Mouse (Mus musculus): ENCODE measurements around the gene Duxbl3. TPM values are rescaled to one million over a fixed set of nuclear protein-coding genes. Genes with fewer than 3 reads are reported as not detected.
"Not testable (repeated sequence)": the region's sequence is repeated elsewhere in the genome, so short reads cannot be mapped to it uniquely, and the experiment has no call there.

Gene Duxbl3
- polyA plus RNA-seq (2011; ENCODE audit: insufficient read depth, insufficient read length, low read depth, missing spikeins): 8.8 and 30.9 TPM in 2 replicates

DNA sequence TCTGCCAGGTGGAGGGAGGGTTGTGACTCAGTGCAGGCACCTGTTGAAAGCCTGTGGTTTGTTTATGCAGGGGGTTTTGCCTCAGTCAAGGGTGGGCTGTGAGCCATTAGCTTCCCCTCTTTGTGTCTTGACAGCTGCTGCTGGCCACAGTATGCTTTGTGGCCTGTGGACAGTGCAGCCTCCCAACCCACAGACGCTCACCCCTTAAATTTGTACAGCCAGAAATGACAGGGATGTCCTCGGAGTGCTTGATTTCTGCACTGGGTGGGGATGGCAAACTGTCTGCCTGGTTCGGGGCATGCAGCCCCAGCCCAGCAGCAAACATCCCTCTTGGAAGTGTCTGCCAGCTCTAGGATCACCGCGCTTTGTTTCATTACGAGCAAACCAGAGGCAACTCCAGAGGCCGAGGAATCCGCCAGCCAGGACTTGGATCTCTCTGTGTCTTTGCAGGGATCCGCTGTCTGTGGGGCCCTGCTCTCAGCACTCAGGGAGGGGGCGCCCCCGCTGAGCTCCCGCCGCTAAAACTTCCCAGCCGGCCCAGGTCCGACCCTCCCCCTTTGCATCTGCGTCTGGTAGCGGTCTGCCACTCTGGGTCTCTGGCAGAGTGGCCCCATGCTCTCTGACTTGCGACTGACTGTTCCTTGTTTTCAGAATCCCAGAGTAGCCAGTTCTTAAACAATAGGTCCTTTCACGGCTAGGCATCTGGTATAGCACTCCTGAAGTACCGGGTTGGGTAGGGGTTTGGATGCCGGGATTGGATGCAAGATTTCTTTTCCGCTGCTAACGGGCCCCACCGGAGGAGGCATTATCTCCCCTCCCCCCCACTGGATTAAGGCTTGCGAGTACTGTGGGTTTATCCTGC lies at the start of gene Duxbl3:
Gene Duxbl3 (plus strand): TSS at position 207 of the 862 bp plus-strand sequence.
- H3K4me3 ChIP-seq (ENCODE audit: low read depth, low read length); H3K27me3 ChIP-seq (ENCODE audit: control insufficient read depth, insufficient read depth, low read length, poor library complexity, severe bottlenecking); H3K9me3 ChIP-seq (replicated peaks; ENCODE audit: control insufficient read depth, insufficient read depth, low read length, poor library complexity, severe bottlenecking); H3K4me1 ChIP-seq (ENCODE audit: control insufficient read depth, insufficient read depth, low read length); H3K27ac ChIP-seq (ENCODE audit: insufficient read depth, low read length); H3K9ac ChIP-seq (ENCODE audit: low read depth, poor library complexity, severe bottlenecking); H3K36me3 ChIP-seq (ENCODE audit: control insufficient read depth, insufficient read depth, low read length, poor library complexity, severe bottlenecking): not testable (repeated sequence)

DNA sequence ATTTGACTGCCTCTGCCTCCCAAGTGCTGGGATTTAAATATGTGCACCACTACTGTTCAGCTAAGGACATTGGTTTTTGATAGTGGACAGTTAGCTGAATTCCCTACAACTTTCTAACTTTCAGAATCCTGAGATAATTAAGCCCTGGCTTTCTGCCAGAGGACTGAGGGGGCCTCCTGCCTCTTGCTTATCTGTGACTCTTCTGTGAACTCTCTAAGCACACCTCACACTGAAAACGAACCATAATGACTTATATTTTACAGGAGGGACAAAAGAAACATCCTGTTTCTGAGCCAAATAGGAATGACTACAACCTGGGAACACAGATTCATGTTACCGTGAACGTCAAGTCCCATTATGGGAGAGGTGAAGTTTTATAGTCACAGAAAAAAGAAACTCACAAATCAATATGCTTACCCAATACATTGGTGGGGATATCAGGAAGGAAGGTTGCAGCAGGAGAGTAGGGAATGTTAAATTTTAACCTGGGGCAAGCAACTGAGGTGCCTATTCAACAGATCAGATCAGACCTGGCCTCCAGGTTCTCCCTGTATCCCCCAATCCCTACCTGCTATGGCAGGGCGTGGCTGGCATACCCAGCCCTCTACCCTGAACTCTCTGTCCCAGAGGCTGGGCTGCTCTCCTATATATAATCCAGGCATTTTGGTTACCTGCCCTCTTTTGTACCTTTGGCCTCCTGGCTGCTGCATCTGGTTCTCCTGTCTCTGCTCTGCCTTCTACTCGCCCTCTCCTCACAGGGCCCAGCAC lies 41.3 kb upstream of the Duxbl3 start:
- not testable (repeated sequence) for H3K36me3 ChIP-seq (ENCODE audit: control insufficient read depth, insufficient read depth, low read length, poor library complexity, severe bottlenecking); H3K27ac ChIP-seq (ENCODE audit: insufficient read depth, low read length); H3K4me1 ChIP-seq (ENCODE audit: control insufficient read depth, insufficient read depth, low read length); H3K9me3 ChIP-seq (replicated peaks; ENCODE audit: control insufficient read depth, insufficient read depth, low read length, poor library complexity, severe bottlenecking); H3K9ac ChIP-seq (ENCODE audit: low read depth, poor library complexity, severe bottlenecking); H3K4me3 ChIP-seq (ENCODE audit: low read depth, low read length); H3K27me3 ChIP-seq (ENCODE audit: control insufficient read depth, insufficient read depth, low read length, poor library complexity, severe bottlenecking)

DNA sequence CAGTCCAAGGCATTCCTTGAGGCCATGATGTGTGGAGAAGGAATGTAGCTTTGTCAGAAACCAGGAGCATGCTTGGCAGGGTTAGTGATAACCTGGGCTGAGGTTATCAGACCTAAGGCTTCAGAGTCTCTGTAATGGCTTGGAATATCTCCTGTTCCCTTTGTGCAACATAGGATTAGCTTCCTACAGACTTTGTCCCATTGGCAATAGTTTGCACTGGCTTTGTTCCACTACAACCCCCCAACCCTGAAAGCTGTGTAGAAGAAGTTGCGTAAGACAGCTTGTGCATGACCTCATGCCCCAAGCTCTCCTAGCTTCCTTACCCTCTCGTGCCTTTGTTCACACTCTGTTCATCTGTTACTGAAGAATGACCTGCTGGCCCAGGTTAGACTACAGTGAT lies 20.6 kb upstream of the Duxbl3 start:
- not testable (repeated sequence) for H3K36me3 ChIP-seq (ENCODE audit: control insufficient read depth, insufficient read depth, low read length, poor library complexity, severe bottlenecking); H3K9ac ChIP-seq (ENCODE audit: low read depth, poor library complexity, severe bottlenecking); H3K4me1 ChIP-seq (ENCODE audit: control insufficient read depth, insufficient read depth, low read length); H3K9me3 ChIP-seq (replicated peaks; ENCODE audit: control insufficient read depth, insufficient read depth, low read length, poor library complexity, severe bottlenecking); H3K27ac ChIP-seq (ENCODE audit: insufficient read depth, low read length); H3K4me3 ChIP-seq (ENCODE audit: low read depth, low read length); H3K27me3 ChIP-seq (ENCODE audit: control insufficient read depth, insufficient read depth, low read length, poor library complexity, severe bottlenecking)

GRCm38 (mm10) chr14:26258729-26259128 lies 967 bp downstream of the Duxbl3 start:
- H3K9ac ChIP-seq (ENCODE audit: low read depth, poor library complexity, severe bottlenecking); H3K36me3 ChIP-seq (ENCODE audit: control insufficient read depth, insufficient read depth, low read length, poor library complexity, severe bottlenecking); H3K27ac ChIP-seq (ENCODE audit: insufficient read depth, low read length); H3K27me3 ChIP-seq (ENCODE audit: control insufficient read depth, insufficient read depth, low read length, poor library complexity, severe bottlenecking); H3K9me3 ChIP-seq (replicated peaks; ENCODE audit: control insufficient read depth, insufficient read depth, low read length, poor library complexity, severe bottlenecking); H3K4me3 ChIP-seq (ENCODE audit: low read depth, low read length); H3K4me1 ChIP-seq (ENCODE audit: control insufficient read depth, insufficient read depth, low read length): not testable (repeated sequence)

DNA sequence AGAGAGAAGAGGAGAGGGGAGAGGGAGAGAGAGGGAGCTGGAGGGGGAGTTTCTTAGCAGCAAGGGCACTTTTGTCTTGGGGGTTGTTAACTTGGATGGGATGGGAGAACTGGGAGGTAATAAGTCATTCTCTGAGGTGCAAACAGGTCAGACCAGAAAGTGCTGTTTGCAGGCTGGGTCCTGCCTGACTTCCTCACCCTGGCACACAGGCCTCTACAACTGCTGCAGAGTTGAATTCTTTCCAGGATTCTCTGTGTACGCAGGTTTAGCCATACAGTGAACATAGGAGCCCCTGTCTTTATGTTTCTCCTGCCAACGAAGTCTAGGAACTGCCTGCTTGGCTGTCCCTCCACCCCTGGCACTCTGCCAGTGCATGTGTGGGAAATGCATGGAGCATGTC lies 29.0 kb downstream of the Duxbl3 start:
- H3K4me3 ChIP-seq (ENCODE audit: low read depth, low read length); H3K4me1 ChIP-seq (ENCODE audit: control insufficient read depth, insufficient read depth, low read length); H3K9me3 ChIP-seq (replicated peaks; ENCODE audit: control insufficient read depth, insufficient read depth, low read length, poor library complexity, severe bottlenecking); H3K9ac ChIP-seq (ENCODE audit: low read depth, poor library complexity, severe bottlenecking); H3K27ac ChIP-seq (ENCODE audit: insufficient read depth, low read length); H3K27me3 ChIP-seq (ENCODE audit: control insufficient read depth, insufficient read depth, low read length, poor library complexity, severe bottlenecking); H3K36me3 ChIP-seq (ENCODE audit: control insufficient read depth, insufficient read depth, low read length, poor library complexity, severe bottlenecking): not testable (repeated sequence)

DNA sequence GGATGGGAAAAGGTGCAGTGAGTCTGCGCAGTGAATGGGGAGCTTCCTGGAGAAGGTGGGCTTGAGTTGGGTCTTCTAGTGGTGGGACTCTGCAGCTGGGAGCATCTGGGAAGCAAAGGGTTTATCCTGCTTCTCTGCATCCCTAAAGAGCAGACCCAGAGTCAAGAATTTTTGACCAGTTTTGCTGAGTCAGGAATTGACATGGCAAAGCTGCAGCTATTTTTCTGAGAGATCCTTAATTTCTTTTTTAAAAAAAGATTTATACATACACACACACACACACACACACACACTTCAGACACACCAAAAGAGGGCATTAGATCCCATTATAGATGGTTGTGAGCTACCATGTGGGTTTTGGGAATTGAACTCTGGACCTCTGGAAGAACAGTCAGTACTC lies 36.1 kb downstream of the Duxbl3 start:
- TF ChIP-seq CTCF (IDR thresholded peaks at IDR 0.05; ENCODE audit: low read depth, low read length): no peak
- TF ChIP-seq POLR2A (IDR thresholded peaks at IDR 0.05; ENCODE audit: insufficient read depth, low read length): no peak
- TF ChIP-seq EP300 (IDR thresholded peaks at IDR 0.05; ENCODE audit: insufficient read depth, low read depth, low read length): no peak
- no peak overlapping the region for H3K9ac ChIP-seq (ENCODE audit: low read depth, poor library complexity, severe bottlenecking)
- H3K4me1 ChIP-seq (ENCODE audit: control insufficient read depth, insufficient read depth, low read length): no peaks in the 10 kb centered on the region
- no peaks in the 10 kb centered on the region for H3K27me3 ChIP-seq (ENCODE audit: control insufficient read depth, insufficient read depth, low read length, poor library complexity, severe bottlenecking)
- no peak overlapping the region for H3K27ac ChIP-seq (ENCODE audit: insufficient read depth, low read length)
- no peaks in the 10 kb centered on the region for H3K36me3 ChIP-seq (ENCODE audit: control insufficient read depth, insufficient read depth, low read length, poor library complexity, severe bottlenecking)
- no peak overlapping the region for H3K4me3 ChIP-seq (ENCODE audit: low read depth, low read length)
- no peaks in the 10 kb centered on the region for H3K9me3 ChIP-seq (replicated peaks; ENCODE audit: control insufficient read depth, insufficient read depth, low read length, poor library complexity, severe bottlenecking)

Data from ES-Bruce4 (cell line).